Mouse (Mus musculus): ENCODE measurements around the gene Sohlh2. TPM values are rescaled to one million over a fixed set of nuclear protein-coding genes. Genes with fewer than 3 reads are reported as not detected.
"Not testable (repeated sequence)": the region's sequence is repeated elsewhere in the genome, so short reads cannot be mapped to it uniquely, and the experiment has no call there.

The Sohlh2 gene
- total and polyA plus RNA-seq, 3 experiments = not detected

DNA sequence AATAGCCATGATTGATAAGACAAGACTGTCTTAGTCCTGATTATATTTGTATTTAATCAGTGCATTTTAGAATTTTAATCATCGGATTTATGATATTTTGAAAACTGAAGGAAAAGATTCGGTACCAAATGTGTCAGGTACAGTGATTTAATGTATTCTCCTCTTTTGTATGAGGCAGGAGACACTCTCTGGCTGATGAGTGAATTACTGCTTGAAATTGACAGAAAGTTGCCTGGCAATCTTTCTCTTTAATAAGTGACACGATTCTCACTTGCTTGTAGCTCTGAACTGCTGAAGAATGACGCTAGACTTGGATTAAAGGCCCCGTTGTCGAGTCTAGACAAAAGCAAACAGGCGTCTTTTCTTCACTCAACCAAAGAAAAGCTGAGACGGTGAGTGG is 13.0 kb downstream of the Sohlh2 start:
- no peaks in the 10 kb centered on the region for H3K27me3 ChIP-seq (ENCODE audit: insufficient read depth, low read length)
- no peaks in the 10 kb centered on the region for H3K36me3 ChIP-seq (replicated peaks)
- no peaks in the 10 kb centered on the region; the same call in none of the 2 replicates for H3K9me3 ChIP-seq (replicated peaks)
- ATAC-seq (ENCODE audit: extremely low read depth, insufficient number of reproducible peaks, low FRiP score, poor library complexity, severe bottlenecking) = no peak
- TF ChIP-seq TAL1 (conservative IDR thresholded peaks at IDR 0.05; ENCODE audit: low read depth, low read length) = no peak
- TF ChIP-seq GATA1 (IDR thresholded peaks at IDR 0.05; ENCODE audit: borderline replicate concordance, low read length) = no peak
- TF ChIP-seq CTCF (IDR thresholded peaks at IDR 0.05; ENCODE audit: low read depth, low read length) = no peak
- TF ChIP-seq POLR2AphosphoS5 (IDR thresholded peaks at IDR 0.05; ENCODE audit: insufficient replicate concordance, low read depth, low read length) = no peak
- no peak for TF ChIP-seq GATA2 (IDR thresholded peaks at IDR 0.05; ENCODE audit: borderline replicate concordance, low read depth, low read length)
- H3K4me3 ChIP-seq (ENCODE audit: low read depth, low read length) = no peak overlapping the region
- DNase-seq (ENCODE audit: low spot score) = no peak
- no peaks in the 10 kb centered on the region for H3K4me1 ChIP-seq (ENCODE audit: insufficient read depth, low read depth, low read length)

DNA sequence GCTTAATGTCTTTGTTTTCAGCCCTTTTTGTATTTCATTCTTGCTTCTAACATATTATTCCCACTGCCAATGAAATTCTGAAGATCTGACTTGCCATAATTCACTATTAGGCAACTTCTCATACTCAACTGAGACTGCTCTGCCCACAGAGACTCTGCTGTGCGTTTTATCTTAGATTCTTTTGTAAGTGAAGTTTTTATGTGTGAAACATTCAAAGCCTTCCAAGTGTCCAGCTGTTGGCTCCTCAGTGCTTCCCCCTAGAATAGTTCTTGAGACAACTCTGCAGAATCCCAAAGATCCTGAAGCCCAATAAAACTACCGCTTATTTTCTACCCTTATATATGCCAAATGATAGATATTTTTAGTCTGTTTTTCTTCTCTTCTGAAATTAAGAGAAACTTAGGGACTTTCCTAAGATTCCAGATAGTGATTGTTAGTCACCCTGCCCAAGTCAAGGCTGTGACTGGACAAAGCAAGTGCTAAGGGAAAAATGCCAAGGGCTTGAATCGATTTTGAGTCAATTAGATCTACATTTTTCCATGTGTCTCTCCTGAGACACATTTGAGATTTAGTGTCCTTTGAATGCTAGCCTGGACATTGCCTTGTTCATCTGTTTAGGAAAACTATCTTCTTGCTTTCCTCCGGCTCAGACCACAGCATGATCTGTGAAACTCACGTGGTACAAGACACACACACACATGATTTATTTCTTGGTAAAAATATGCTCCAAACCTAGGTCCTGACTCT is 13.9 kb downstream of the Sohlh2 start:
- TF ChIP-seq CTCF (IDR thresholded peaks at IDR 0.05; ENCODE audit: low read depth, low read length) (no peak), GATA1 (IDR thresholded peaks at IDR 0.05; ENCODE audit: borderline replicate concordance, low read length) (no peak), POLR2AphosphoS5 (IDR thresholded peaks at IDR 0.05; ENCODE audit: insufficient replicate concordance, low read depth, low read length) (no peak), GATA2 (IDR thresholded peaks at IDR 0.05; ENCODE audit: borderline replicate concordance, low read depth, low read length) (no peak), TAL1 (conservative IDR thresholded peaks at IDR 0.05; ENCODE audit: low read depth, low read length) (no peak)
- H3K4me1 ChIP-seq (ENCODE audit: insufficient read depth, low read depth, low read length) = no peaks in the 10 kb centered on the region
- H3K4me3 ChIP-seq (ENCODE audit: low read depth, low read length) = no peak overlapping the region
- no peaks in the 10 kb centered on the region for H3K27me3 ChIP-seq (ENCODE audit: insufficient read depth, low read length)
- DNase-seq (ENCODE audit: low spot score) (no peak), ATAC-seq (ENCODE audit: extremely low read depth, insufficient number of reproducible peaks, low FRiP score, poor library complexity, severe bottlenecking) (no peak)
- H3K36me3 ChIP-seq (replicated peaks) = no peaks in the 10 kb centered on the region
- no peaks in the 10 kb centered on the region; the same call in none of the 2 replicates for H3K9me3 ChIP-seq (replicated peaks)

DNA sequence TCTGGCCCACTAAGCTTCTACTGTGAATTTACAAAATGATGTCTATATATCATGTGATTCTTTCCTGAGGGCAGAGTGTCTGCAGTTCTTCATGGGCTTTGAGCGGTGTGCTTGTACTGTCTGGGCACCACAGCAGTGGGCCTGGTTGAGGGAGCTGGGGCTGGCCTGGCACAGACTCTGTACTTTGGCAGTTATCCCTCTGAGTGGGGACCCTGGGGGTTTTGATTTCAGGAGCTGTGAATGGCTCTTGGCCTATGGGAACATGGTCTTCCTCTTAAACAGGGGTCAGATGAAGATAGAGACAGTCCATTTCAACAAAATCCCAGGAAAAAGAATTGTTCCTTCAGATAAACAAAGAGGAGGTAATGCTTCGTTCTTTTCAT is 14.5 kb downstream of the Sohlh2 start:
- TF ChIP-seq CTCF (IDR thresholded peaks at IDR 0.05; ENCODE audit: low read depth, low read length) = no peak
- no peak for TF ChIP-seq GATA2 (IDR thresholded peaks at IDR 0.05; ENCODE audit: borderline replicate concordance, low read depth, low read length)
- TF ChIP-seq TAL1 (conservative IDR thresholded peaks at IDR 0.05; ENCODE audit: low read depth, low read length) = no peak
- no peak for TF ChIP-seq POLR2AphosphoS5 (IDR thresholded peaks at IDR 0.05; ENCODE audit: insufficient replicate concordance, low read depth, low read length)
- no peak for TF ChIP-seq GATA1 (IDR thresholded peaks at IDR 0.05; ENCODE audit: borderline replicate concordance, low read length)
- Histone ChIP-seq H3K9me3 (replicated peaks) (no peaks in the 10 kb centered on the region; the same call in none of the 2 replicates), H3K4me3 (ENCODE audit: low read depth, low read length) (no peak overlapping the region), H3K36me3 (replicated peaks) (no peaks in the 10 kb centered on the region), H3K27me3 (ENCODE audit: insufficient read depth, low read length) (no peaks in the 10 kb centered on the region), H3K4me1 (ENCODE audit: insufficient read depth, low read depth, low read length) (no peaks in the 10 kb centered on the region)
- no peak for DNase-seq (ENCODE audit: low spot score)
- no peak for ATAC-seq (ENCODE audit: extremely low read depth, insufficient number of reproducible peaks, low FRiP score, poor library complexity, severe bottlenecking)

DNA sequence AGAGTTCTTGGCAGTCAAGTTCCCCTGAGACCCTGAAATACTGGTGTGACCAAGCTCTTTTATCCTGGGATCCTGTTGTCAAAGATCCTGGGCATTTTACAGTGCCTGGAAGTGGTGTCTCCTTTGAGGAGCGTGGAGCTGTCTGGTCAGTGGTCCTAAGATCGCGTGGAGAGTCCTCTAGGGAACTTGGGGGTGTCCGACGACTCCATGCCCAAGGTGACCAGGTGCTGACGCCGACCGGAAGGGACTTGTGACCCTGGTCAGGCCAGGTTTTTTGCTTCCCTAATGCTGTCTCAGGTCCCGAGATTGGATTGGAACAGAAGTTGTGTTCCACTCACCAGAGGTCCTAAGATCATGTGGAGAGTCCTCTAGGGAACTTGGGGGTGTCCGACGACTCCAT is 21.8 kb downstream of the Sohlh2 start:
- H3K9me3 ChIP-seq (replicated peaks) = peaks cover 28% of the 10 kb centered on the region
- not testable (repeated sequence) for H3K4me3 ChIP-seq (ENCODE audit: low read depth, low read length); H3K4me1 ChIP-seq (ENCODE audit: insufficient read depth, low read depth, low read length); H3K27me3 ChIP-seq (ENCODE audit: insufficient read depth, low read length); DNase-seq (ENCODE audit: low spot score); H3K36me3 ChIP-seq (replicated peaks); ATAC-seq (ENCODE audit: extremely low read depth, insufficient number of reproducible peaks, low FRiP score, poor library complexity, severe bottlenecking)

DNA sequence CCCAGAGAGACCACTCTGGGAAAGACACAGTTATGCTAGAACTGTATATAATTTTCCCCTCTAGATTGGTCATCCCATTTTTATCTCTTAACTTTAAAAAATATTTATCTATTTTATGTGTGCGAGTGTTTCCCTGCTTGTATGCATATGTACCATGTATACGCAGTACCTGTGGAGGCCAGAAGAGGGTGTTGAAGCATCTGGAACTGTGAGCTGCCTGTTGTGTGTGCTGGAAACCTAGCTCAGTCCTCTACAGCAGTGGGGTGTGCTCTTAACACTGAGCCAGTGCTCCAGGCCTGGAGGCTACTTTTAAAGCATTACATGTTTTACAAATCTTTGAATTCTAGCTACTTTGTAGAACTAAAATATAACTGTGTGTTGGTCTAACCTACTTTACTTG is 24.6 kb downstream of the Sohlh2 start:
- DNase-seq (ENCODE audit: low spot score) (no peak), ATAC-seq (ENCODE audit: extremely low read depth, insufficient number of reproducible peaks, low FRiP score, poor library complexity, severe bottlenecking) (no peak)
- Histone ChIP-seq H3K9me3 (replicated peaks) (peaks cover 45% of the 10 kb centered on the region), H3K27me3 (ENCODE audit: insufficient read depth, low read length) (no peaks in the 10 kb centered on the region; the same call in 1 of the 2 replicates), H3K4me3 (ENCODE audit: low read depth, low read length) (no peak overlapping the region), H3K4me1 (ENCODE audit: insufficient read depth, low read depth, low read length) (no peaks in the 10 kb centered on the region), H3K36me3 (replicated peaks) (no peaks in the 10 kb centered on the region)
- no peak for TF ChIP-seq GATA2 (IDR thresholded peaks at IDR 0.05; ENCODE audit: borderline replicate concordance, low read depth, low read length)
- no peak for TF ChIP-seq TAL1 (conservative IDR thresholded peaks at IDR 0.05; ENCODE audit: low read depth, low read length)
- TF ChIP-seq GATA1 (IDR thresholded peaks at IDR 0.05; ENCODE audit: borderline replicate concordance, low read length) = no peak
- no peak for TF ChIP-seq CTCF (IDR thresholded peaks at IDR 0.05; ENCODE audit: low read depth, low read length)
- TF ChIP-seq POLR2AphosphoS5 (IDR thresholded peaks at IDR 0.05; ENCODE audit: insufficient replicate concordance, low read depth, low read length) = no peak

DNA sequence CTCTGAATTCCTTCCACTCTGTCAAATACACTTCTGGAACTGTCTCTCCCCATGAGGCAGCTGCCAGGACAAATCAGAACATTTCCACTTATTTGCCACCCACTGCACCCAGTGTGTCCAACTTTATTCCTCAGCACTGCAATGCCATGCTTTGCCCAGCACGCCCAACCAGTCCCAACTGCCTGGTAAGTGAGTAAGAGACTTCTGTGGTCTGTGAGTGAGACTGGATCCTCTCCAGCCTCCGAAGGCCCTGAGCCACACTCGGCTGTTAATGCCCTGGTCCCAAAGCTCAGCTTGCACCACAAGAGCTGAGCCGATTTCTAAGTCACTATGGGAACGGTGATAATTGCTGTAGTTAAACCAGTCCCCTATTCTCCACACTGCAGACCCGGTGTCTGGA is 25.8 kb downstream of the Sohlh2 start:
- ATAC-seq (ENCODE audit: extremely low read depth, insufficient number of reproducible peaks, low FRiP score, poor library complexity, severe bottlenecking) (no peak), DNase-seq (ENCODE audit: low spot score) (no peak)
- no peaks in the 10 kb centered on the region for H3K4me1 ChIP-seq (ENCODE audit: insufficient read depth, low read depth, low read length)
- no peaks in the 10 kb centered on the region for H3K36me3 ChIP-seq (replicated peaks)
- no peak for TF ChIP-seq CTCF (IDR thresholded peaks at IDR 0.05; ENCODE audit: low read depth, low read length)
- no peak for TF ChIP-seq GATA1 (IDR thresholded peaks at IDR 0.05; ENCODE audit: borderline replicate concordance, low read length)
- TF ChIP-seq POLR2AphosphoS5 (IDR thresholded peaks at IDR 0.05; ENCODE audit: insufficient replicate concordance, low read depth, low read length) = no peak
- no peak for TF ChIP-seq TAL1 (conservative IDR thresholded peaks at IDR 0.05; ENCODE audit: low read depth, low read length)
- TF ChIP-seq GATA2 (IDR thresholded peaks at IDR 0.05; ENCODE audit: borderline replicate concordance, low read depth, low read length) = no peak
- H3K9me3 ChIP-seq (replicated peaks) = peaks cover 45% of the 10 kb centered on the region
- H3K27me3 ChIP-seq (ENCODE audit: insufficient read depth, low read length) = no peaks in the 10 kb centered on the region; the same call in 1 of the 2 replicates
- H3K4me3 ChIP-seq (ENCODE audit: low read depth, low read length) = no peak overlapping the region

Measured in G1E (cell line).